Mouse (Mus musculus): ENCODE results near the gene Sept10.

Gene Sept10

DNA sequence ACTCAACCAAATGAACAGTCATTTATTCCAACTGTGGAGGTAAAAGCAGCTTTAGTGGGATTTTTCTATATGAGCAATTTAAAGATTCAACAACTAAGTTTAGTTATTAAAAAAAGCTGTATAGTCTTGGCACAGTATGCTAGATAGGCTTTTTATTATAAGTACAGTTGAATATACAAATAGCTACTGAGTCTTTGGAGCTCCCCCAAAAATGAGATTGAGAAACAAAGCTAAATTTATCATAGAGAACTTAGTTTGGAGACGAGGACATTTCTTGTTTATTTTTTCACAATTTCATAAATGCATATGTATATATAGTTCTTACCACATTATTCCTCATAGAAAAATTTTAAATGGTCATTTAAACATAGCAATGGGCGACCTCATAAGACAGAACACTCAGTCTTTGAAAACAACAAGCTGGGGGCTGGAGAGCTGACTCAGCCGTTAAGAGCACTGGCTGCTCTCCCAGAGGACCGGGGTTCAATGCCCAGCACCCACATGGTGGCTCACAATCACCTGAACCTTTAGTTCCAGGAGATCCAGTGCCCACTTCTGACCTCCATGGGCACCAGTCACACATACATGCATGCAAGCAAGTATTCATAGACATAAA lies 7.7 kb upstream of the Sept10 start:
- DNase-seq (ENCODE audit: extremely low read depth, low read depth, low spot score), result no peak

DNA sequence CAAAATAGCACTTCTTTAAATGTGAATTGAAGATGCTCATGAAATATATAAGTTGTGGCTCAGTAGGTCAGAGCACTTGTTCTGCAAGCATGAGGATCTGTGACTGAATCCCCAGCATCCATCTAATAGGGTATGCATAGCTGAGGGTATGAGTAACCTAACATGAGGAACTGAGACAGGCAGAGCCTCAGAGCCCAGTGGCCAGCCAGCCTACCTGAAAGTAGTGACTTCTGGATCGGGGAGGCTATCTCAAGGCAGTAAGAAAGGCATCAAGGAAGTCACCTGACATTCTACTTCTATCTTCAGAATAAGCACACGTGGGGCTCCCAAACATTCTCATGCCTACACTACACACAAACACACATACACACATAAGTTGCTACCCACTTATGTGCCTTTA lies 3.5 kb upstream of the Sept10 start:
- no peak for DNase-seq (ENCODE audit: extremely low read depth, low read depth, low spot score)

GRCm38 (mm10) chr10:59223890-59224289 lies 2.2 kb upstream of the Sept10 start:
- DNase-seq (ENCODE audit: extremely low read depth, low read depth, low spot score), result no peak

GRCm38 (mm10) chr10:59223301-59223700 lies 1.7 kb upstream of the Sept10 start:
- DNase-seq (ENCODE audit: extremely low read depth, low read depth, low spot score), result no peak

GRCm38 (mm10) chr10:59222271-59223101 lies 839 bp upstream of the Sept10 start:
- DNase-seq (ENCODE audit: extremely low read depth, low read depth, low spot score), result no peak

- DNase-seq (ENCODE audit: extremely low read depth, low read depth, low spot score), result no peak
Measured at GRCm38 (mm10) chr10:59220824-59221472, 699 bp downstream of the Sept10 start.

DNA sequence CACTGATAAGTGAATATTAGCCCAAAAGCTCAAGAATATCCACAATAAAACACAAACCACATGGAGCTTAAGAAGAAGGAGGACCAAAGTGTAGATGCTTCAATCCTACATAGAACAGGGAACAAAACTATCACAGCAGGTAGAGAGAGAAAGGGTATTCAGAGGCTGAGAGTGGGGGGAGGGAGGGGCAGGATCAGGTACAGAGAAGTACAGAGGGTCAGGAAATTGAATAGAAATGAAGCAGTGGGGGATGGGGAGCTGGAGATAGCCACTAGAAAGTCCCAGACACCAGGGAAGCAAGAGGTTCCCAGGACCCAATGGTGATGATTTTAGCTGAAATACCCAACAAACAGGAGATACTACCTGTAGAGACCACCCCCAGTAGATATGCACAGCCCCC lies 21.6 kb downstream of the Sept10 start:
- no peak for DNase-seq (ENCODE audit: extremely low read depth, low read depth, low spot score)

- DNase-seq (ENCODE audit: extremely low read depth, low read depth, low spot score), result no peak
Measured at GRCm38 (mm10) chr10:59196763-59197162, 24.9 kb downstream of the Sept10 start.

GRCm38 (mm10) chr10:59194891-59195290 lies 26.8 kb downstream of the Sept10 start:
- DNase-seq (ENCODE audit: extremely low read depth, low read depth, low spot score), result no peak

- DNase-seq (ENCODE audit: extremely low read depth, low read depth, low spot score), result no peak
Measured at GRCm38 (mm10) chr10:59182306-59182705, 39.3 kb downstream of the Sept10 start.

GRCm38 (mm10) chr10:59179620-59180019 lies 42.0 kb downstream of the Sept10 start:
- no peak for DNase-seq (ENCODE audit: extremely low read depth, low read depth, low spot score)

DNA sequence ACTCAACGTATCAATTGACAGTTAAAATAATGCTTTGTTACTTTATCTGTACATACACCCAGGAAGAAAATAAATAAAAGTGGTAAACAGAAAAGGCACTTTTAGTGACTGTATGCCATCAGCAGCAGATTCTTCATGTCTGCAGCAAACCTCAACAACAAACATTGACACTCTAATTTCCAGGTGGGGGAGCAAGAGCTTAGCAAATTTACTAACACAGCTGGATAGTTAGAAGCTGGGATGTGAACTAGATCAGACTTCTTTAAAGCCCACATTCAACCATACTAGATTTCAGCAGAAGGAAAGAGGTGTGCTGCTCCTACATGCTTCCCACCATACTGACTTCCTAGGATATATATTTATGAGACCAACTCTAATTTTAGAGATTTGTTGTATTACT lies 49.1 kb downstream of the Sept10 start:
- no peak for DNase-seq (ENCODE audit: extremely low read depth, low read depth, low spot score)

DNA sequence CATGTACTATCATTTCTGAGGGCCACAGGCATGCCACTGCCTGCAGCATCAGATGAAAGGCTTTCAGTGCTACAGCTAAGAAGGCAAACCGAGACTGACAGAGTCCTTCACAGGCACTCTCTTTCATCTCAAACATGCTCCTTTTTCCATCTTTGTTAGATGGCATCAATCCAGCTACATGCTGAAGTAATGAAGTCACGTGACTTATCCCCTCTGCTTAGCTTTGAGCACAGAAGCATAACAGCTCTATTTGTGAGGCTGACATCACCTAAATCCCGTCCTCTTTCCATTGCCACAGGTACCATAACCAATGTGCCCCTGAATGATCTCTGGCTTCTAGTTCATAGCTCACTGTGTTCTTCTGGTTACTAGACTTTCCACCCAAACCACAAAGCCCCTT lies 50.6 kb downstream of the Sept10 start:
- no peak for DNase-seq (ENCODE audit: extremely low read depth, low read depth, low spot score)

DNA sequence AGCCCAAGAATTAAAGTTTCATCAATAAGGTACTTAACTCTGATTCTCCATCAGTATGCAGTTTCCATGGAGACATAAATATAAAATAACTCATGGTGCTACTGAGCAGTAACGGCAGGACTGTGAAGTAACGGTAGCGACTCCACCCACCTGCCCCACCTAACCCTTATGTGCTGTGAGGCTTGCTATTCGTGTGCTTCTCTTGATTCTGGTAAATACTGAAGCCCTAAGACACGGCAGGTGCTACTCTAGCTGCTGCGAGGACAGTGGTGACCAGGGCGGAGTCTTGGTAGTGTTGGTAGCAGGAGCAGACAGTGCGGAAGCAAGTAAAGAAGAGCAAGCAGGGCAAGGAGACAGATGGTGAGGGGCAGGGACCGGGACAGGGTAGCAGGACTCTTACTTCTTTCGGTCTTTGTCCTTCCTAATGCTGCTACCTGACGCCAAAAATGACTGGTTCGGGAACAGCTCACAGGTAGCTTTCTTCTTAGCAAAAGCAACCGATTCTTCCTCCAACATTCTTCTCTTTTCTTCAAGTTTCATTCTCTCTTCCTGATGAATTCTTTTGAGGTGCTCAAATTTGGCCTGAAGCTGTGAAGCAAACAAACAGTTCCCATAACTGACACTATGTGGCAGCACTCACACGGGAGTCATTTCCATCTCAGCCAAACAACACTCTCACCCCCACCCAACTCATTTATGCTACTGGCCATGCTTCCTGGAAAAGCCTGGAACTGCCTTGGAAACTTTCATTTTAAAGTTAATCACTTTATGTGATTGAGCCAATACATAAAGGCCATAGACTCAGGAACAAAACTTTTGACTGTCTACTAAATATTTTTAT lies 55.3 kb downstream of the Sept10 start:
- DNase-seq (ENCODE audit: extremely low read depth, low read depth, low spot score), result no peak

GRCm38 (mm10) chr10:59162185-59162897 lies 59.3 kb downstream of the Sept10 start:
- DNase-seq (ENCODE audit: extremely low read depth, low read depth, low spot score), result no peak

GRCm38 (mm10) chr10:59158627-59159026 lies 63.0 kb downstream of the Sept10 start:
- DNase-seq (ENCODE audit: extremely low read depth, low read depth, low spot score), result no peak

DNA sequence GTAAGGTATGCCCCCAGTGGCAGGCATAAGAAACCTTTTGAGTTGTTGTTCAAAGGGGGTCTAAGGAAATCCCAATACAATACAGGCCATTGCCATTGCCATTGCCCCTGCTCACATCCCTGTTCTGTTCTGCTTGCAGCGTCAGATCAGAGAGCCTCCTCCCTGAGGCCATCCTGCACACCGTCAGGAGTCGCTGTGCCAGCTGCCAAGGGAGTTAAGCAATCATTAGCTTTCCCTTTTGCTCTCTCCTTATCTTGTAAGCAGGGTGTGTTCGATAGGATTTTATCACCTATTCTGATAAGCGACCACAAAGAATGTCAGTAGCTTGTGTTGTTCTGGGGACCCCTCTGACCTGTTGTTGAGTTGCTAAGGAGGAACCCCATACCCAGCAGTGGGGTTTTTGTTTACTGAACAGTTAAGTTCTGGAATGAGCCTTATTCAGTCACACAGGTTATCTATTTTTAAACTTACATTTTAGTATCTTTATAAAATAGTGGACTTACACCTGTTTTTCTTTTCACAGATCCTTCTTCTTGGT lies 69.0 kb downstream of the Sept10 start:
- no peak for DNase-seq (ENCODE audit: extremely low read depth, low read depth, low spot score)

DNA sequence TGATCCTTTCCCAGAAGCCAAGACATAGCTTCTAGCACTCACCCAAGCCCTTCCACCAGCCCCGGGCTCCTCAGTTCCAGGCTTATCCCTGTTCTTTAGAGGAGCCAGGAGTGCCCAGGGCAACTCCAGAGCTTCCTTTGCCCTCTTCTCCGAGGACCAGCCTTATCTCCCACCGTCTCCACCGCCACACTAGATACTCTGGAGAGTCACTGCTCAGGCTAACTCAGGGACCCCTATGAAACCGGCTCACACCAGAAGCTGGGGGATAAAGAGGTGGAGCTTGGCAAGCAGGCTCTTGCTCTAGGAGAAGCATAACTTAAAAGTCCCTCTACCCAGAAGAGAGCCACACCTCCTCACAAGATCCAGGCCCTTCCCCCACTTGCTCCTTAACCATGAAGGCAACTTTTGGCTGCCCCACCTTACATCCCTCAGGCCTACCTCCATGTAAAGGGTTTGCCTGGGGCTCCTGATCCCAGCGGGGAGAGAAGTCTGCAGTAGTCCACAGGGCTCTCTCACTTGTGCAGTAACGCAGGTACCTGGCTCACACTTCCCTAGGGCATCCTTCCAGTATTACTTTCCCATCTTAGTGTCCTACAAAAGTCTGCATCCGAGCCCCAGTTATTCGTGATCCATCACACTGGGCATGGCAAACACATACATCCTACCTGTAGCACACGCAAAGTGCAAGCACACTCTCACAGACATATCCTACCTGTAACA lies 70.5 kb downstream of the Sept10 start:
- no peak for DNase-seq (ENCODE audit: extremely low read depth, low read depth, low spot score)

DNA sequence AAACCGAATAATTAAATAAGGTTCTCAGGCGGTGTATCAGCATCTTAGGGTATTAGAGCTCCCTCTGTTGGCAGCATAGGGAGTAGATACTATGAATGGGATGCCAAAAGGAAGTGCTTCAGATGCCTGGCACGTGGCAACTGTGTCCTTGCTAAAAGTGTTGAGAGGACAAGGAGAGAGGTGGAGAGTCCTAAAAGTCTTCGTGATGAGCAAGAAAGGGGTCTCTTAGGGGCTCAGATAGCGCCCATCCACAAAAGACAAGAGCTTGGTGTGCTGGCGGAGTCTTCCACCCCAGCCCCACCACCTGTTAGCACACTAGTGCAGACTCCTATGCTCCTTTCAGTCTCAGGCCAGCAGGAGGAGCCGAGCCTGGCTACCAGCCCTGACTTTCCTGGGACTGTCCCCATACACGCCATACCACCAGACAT lies 71.7 kb downstream of the Sept10 start:
- no peak for DNase-seq (ENCODE audit: extremely low read depth, low read depth, low spot score)
